Mouse (Mus musculus): ENCODE data around the gene Sowahc.
A peak's percentile ranks its signal among the peaks of the same experiment; 100 is the strongest.

Gene Sowahc

GRCm38 (mm10) chr10:59221473-59222270 is at the start of gene Sowahc, which contains the start of gene Sept10:
Gene Sowahc (plus strand): TSS chr10:59221953.
Gene Sept10 (minus strand): TSS chr10:59221847.
- peak; percentile 95 to 99 for DNase-seq (ENCODE audit: low spot score in 2 of 2)

GRCm38 (mm10) chr10:59172539-59172938 is 49.2 kb upstream of the Sowahc start:
- no peak for DNase-seq (ENCODE audit: low spot score in 2 of 2)

GRCm38 (mm10) chr10:59179620-59180019 is 42.1 kb upstream of the Sowahc start:
- no peak for DNase-seq (ENCODE audit: low spot score in 2 of 2)

GRCm38 (mm10) chr10:59182306-59182705 is 39.4 kb upstream of the Sowahc start:
- DNase-seq (ENCODE audit: low spot score in 2 of 2), result no peak

GRCm38 (mm10) chr10:59194891-59195290 is 26.9 kb upstream of the Sowahc start:
- no peak for DNase-seq (ENCODE audit: low spot score in 2 of 2)

- no peak for DNase-seq (ENCODE audit: low spot score in 2 of 2)
Observed at GRCm38 (mm10) chr10:59196763-59197162, 25.0 kb upstream of the Sowahc start.

GRCm38 (mm10) chr10:59200011-59200410 is 21.7 kb upstream of the Sowahc start:
- DNase-seq (ENCODE audit: low spot score in 2 of 2), result no peak

GRCm38 (mm10) chr10:59220824-59221472 is 805 bp upstream of the Sowahc start:
- no peak for DNase-seq (ENCODE audit: low spot score in 2 of 2)

GRCm38 (mm10) chr10:59222271-59223101 is 733 bp downstream of the Sowahc start:
- peak in 1 of 2 experiments; percentile 45 for DNase-seq (ENCODE audit: low spot score in 2 of 2)

- no peak for DNase-seq (ENCODE audit: low spot score in 2 of 2)
Observed at GRCm38 (mm10) chr10:59223301-59223700, 1.5 kb downstream of the Sowahc start.

- DNase-seq (ENCODE audit: low spot score in 2 of 2), result no peak
Observed at GRCm38 (mm10) chr10:59223890-59224289, 2.1 kb downstream of the Sowahc start.

GRCm38 (mm10) chr10:59225137-59225536 is 3.4 kb downstream of the Sowahc start:
- no peak for DNase-seq (ENCODE audit: low spot score in 2 of 2)

GRCm38 (mm10) chr10:59229205-59229820 is 7.6 kb downstream of the Sowahc start:
- no peak for DNase-seq (ENCODE audit: low spot score in 2 of 2)

GRCm38 (mm10) chr10:59235227-59235626 is 13.5 kb downstream of the Sowahc start:
- no peak for DNase-seq (ENCODE audit: low spot score in 2 of 2)

- no peak for DNase-seq (ENCODE audit: low spot score in 2 of 2)
Observed at GRCm38 (mm10) chr10:59235847-59236246, 14.1 kb downstream of the Sowahc start.

GRCm38 (mm10) chr10:59236486-59236885 is 14.7 kb downstream of the Sowahc start:
- DNase-seq (ENCODE audit: low spot score in 2 of 2), result no peak

- DNase-seq (ENCODE audit: low spot score in 2 of 2), result no peak
Observed at GRCm38 (mm10) chr10:59237757-59238156, 16.0 kb downstream of the Sowahc start.

- DNase-seq (ENCODE audit: low spot score in 2 of 2), result peak; percentile 48 to 78
Observed at GRCm38 (mm10) chr10:59241141-59241541, 19.4 kb downstream of the Sowahc start.

GRCm38 (mm10) chr10:59249531-59249930 is 27.8 kb downstream of the Sowahc start:
- DNase-seq (ENCODE audit: low spot score in 2 of 2), result no peak

- DNase-seq (ENCODE audit: low spot score in 2 of 2), result no peak
Observed at GRCm38 (mm10) chr10:59250679-59251078, 28.9 kb downstream of the Sowahc start.

- DNase-seq (ENCODE audit: low spot score in 2 of 2), result no peak
Observed at GRCm38 (mm10) chr10:59251980-59252379, 30.2 kb downstream of the Sowahc start.

- DNase-seq (ENCODE audit: low spot score in 2 of 2), result no peak
Observed at GRCm38 (mm10) chr10:59252396-59252795, 30.6 kb downstream of the Sowahc start.

Measured in urinary bladder, adult 18-20 months (tissue).